Mouse (Mus musculus) brain, adult 2 months (tissue): ENCODE results near the gene Prss32.

Experiments
- DNase-seq: peaks from one replicate; pipeline ENCODE4 v3.0.0; 2011; ENCODE audit warnings: low read depth, low spot score

Prss32 gene

GRCm38 (mm10) chr17:23843812-23844273 is at the start of gene Prss32, which contains the start of gene Prss41:
Prss32 (plus strand) TSS chr17:23843855.
Prss41 (minus strand) TSS chr17:23844172.
- DNase-seq, result peak; percentile 45

- no peak for DNase-seq
Observed at GRCm38 (mm10) chr17:23795323-23795722, 48.3 kb upstream of the Prss32 start.

- no peak for DNase-seq
Observed at GRCm38 (mm10) chr17:23797316-23797715, 46.3 kb upstream of the Prss32 start.

- no peak for DNase-seq
Observed at GRCm38 (mm10) chr17:23801627-23802026, 42.0 kb upstream of the Prss32 start.

- DNase-seq, result peak; percentile 100
Observed at GRCm38 (mm10) chr17:23802746-23803365, 40.8 kb upstream of the Prss32 start.

- peak; percentile 83 for DNase-seq
Observed at GRCm38 (mm10) chr17:23803366-23804041, 40.2 kb upstream of the Prss32 start.

- no peak for DNase-seq
Observed at GRCm38 (mm10) chr17:23804426-23805085, 39.1 kb upstream of the Prss32 start.

GRCm38 (mm10) chr17:23806867-23807266 is 36.8 kb upstream of the Prss32 start:
- DNase-seq, result peak; percentile 69

- DNase-seq, result no peak
Observed at GRCm38 (mm10) chr17:23807918-23808317, 35.7 kb upstream of the Prss32 start.

GRCm38 (mm10) chr17:23815641-23816040 is 28.0 kb upstream of the Prss32 start:
- no peak for DNase-seq

GRCm38 (mm10) chr17:23818579-23818978 is 25.1 kb upstream of the Prss32 start:
- no peak for DNase-seq

- DNase-seq, result no peak
Observed at GRCm38 (mm10) chr17:23819235-23819634, 24.4 kb upstream of the Prss32 start.

- DNase-seq, result peak; percentile 51
Observed at GRCm38 (mm10) chr17:23820731-23821130, 22.9 kb upstream of the Prss32 start.

- DNase-seq, result no peak
Observed at GRCm38 (mm10) chr17:23822094-23822493, 21.6 kb upstream of the Prss32 start.

GRCm38 (mm10) chr17:23823018-23823417 is 20.6 kb upstream of the Prss32 start:
- DNase-seq, result no peak

GRCm38 (mm10) chr17:23823614-23824013 is 20.0 kb upstream of the Prss32 start:
- DNase-seq, result no peak

- no peak for DNase-seq
Observed at GRCm38 (mm10) chr17:23825591-23825990, 18.1 kb upstream of the Prss32 start.

GRCm38 (mm10) chr17:23828271-23829001 is 15.2 kb upstream of the Prss32 start:
- DNase-seq, result peak; percentile 45

- peak; percentile 96 for DNase-seq
Observed at GRCm38 (mm10) chr17:23829064-23829619, 14.5 kb upstream of the Prss32 start, which contains the start of gene Elob. Elob (minus strand) TSS chr17:23829136.

GRCm38 (mm10) chr17:23831201-23831600 is 12.5 kb upstream of the Prss32 start:
- DNase-seq, result no peak

- no peak for DNase-seq
Observed at GRCm38 (mm10) chr17:23836006-23836575, 7.6 kb upstream of the Prss32 start, which contains the start of gene Prss33. Prss33 (minus strand) TSS chr17:23836056.
